9 mouse cellular contexts compared by ENCODE assay signal in genomic region chr11:8534893-8535292, GRCm38 (mm10).
DNase-seq lines count a peak whose midpoint lies in the region; ATAC-seq and TF ChIP-seq lines count a peak whose summit lies in the region.
"Had no signal": no experiment of that assay in that cellular context is flagged by ENCODE, and none has a peak within 500 bp of the region (broad histone marks: within the 10 kb centered on the region; RNA-seq: fewer than 3 reads in every experiment).

No protein-coding gene starts in this region.

- DNase-seq in NIH3T3 (ENCODE audit: low read depth) = peak; percentile 82
- peak; percentile 83 for DNase-seq in forebrain, embryonic 11.5 days (ENCODE audit: low spot score)
- DNase-seq in left cerebral cortex, adult 11 months (ENCODE audit: low spot score) = peak; percentile 42
- peak; percentile 51 for DNase-seq in skeletal muscle tissue, adult 2 months (ENCODE audit: low read depth, low spot score)
- DNase-seq in T-cell, adult 2 months (ENCODE audit: low spot score) = no peak

- no peaks in the 10 kb centered on the region for H3K36me3 ChIP-seq in forebrain, embryonic 11.5 days (ENCODE audit: control insufficient read depth, insufficient read depth, low read length)
- no peaks in the 10 kb centered on the region for H3K36me3 ChIP-seq in hindbrain, embryonic 16.5 days (ENCODE audit: control insufficient read depth, insufficient read depth, low read length)

- WGBS in forebrain, embryonic 11.5 days = 29% methylated on average over 4 of the region's 4 CpGs
- 26% methylated on average over 4 of the region's 4 CpGs for WGBS in hindbrain, embryonic 16.5 days

- H3K9ac ChIP-seq in forebrain, embryonic 11.5 days (ENCODE audit: low read length) = no peak overlapping the region
- no peak overlapping the region for H3K9ac ChIP-seq in hindbrain, embryonic 16.5 days (ENCODE audit: low read depth, low read length)
- H3K9ac ChIP-seq: limb, embryonic 15.5 days had no signal

- no peak overlapping the region for H3K4me2 ChIP-seq in forebrain, embryonic 11.5 days (ENCODE audit: low read depth, low read length, severe bottlenecking)
- H3K4me2 ChIP-seq in hindbrain, embryonic 16.5 days (ENCODE audit: low read length) = no peak overlapping the region
- H3K4me2 ChIP-seq: limb, embryonic 15.5 days had no signal

- peak; percentile 63 for ATAC-seq in forebrain, embryonic 11.5 days (replicated peaks; ENCODE audit: low FRiP score)
- ATAC-seq in hindbrain, embryonic 16.5 days = peak; percentile 55; the same call in 1 of the 2 replicates
- peak; percentile 91 for ATAC-seq in megakaryocyte-erythroid progenitor cell, adult 5-6 weeks (replicated peaks; ENCODE audit: low FRiP score, low TSS enrichment, poor library complexity, severe bottlenecking)

- TF ChIP-seq POLR2A in bone marrow macrophage, adult 2 months (IDR thresholded peaks at IDR 0.05; ENCODE audit: borderline replicate concordance, low read depth, low read length) = no peak

- H3K27ac ChIP-seq in bone marrow macrophage, adult 2 months (ENCODE audit: insufficient read depth, low read depth, low read length) = no peak overlapping the region
- no peak overlapping the region for H3K27ac ChIP-seq in forebrain, embryonic 11.5 days (ENCODE audit: low read depth, low read length)
- H3K27ac ChIP-seq in hindbrain, embryonic 16.5 days (ENCODE audit: low read depth, low read length) = no peak overlapping the region
- H3K27ac ChIP-seq: limb, embryonic 15.5 days had no signal

- H3K9me3 ChIP-seq in forebrain, embryonic 11.5 days (ENCODE audit: control insufficient read depth, low read length) = no peaks in the 10 kb centered on the region
- no peaks in the 10 kb centered on the region for H3K9me3 ChIP-seq in hindbrain, embryonic 16.5 days (ENCODE audit: control insufficient read depth, low read length)
- H3K9me3 ChIP-seq: limb, embryonic 15.5 days had no signal

- H3K4me3 ChIP-seq in bone marrow macrophage, adult 2 months (ENCODE audit: insufficient read depth, low read length) = no peak overlapping the region
- H3K4me3 ChIP-seq in forebrain, embryonic 11.5 days (ENCODE audit: low read depth, low read length) = no peak overlapping the region
- no peak overlapping the region for H3K4me3 ChIP-seq in hindbrain, embryonic 16.5 days (ENCODE audit: low read length)
- H3K4me3 ChIP-seq: limb, embryonic 15.5 days had no signal

- TF ChIP-seq CTCF in bone marrow macrophage, adult 2 months (IDR thresholded peaks at IDR 0.05; ENCODE audit: low read depth, low read length) = peak; percentile 66; the same call in 1 of the 2 replicates

- 0 out of 2 replicates have a peak, but pooled peaks cover 2% of the 10 kb centered on the region for H3K4me1 ChIP-seq in bone marrow macrophage, adult 2 months (ENCODE audit: control insufficient read depth, insufficient read depth, low read length)
- H3K4me1 ChIP-seq in forebrain, embryonic 11.5 days (replicated peaks; ENCODE audit: control insufficient read depth, insufficient read depth, low read length) = no peaks in the 10 kb centered on the region
- peaks cover 4% of the 10 kb centered on the region for H3K4me1 ChIP-seq in hindbrain, embryonic 16.5 days (ENCODE audit: control insufficient read depth, insufficient read depth, low read depth, low read length)

- H3K27me3 ChIP-seq in forebrain, embryonic 11.5 days (ENCODE audit: control insufficient read depth, insufficient read depth, low read length) = no peaks in the 10 kb centered on the region
- no peaks in the 10 kb centered on the region for H3K27me3 ChIP-seq in hindbrain, embryonic 16.5 days (replicated peaks; ENCODE audit: control insufficient read depth, insufficient read depth, low read length)
- H3K27me3 ChIP-seq: limb, embryonic 15.5 days had no signal
